Mouse (Mus musculus) liver, adult 2 months (tissue): ENCODE results near the gene Vmn1r215. TPM values are rescaled to one million over a fixed set of nuclear protein-coding genes. Genes with fewer than 3 reads are reported as not detected.

Source experiments
- DNase-seq: peaks from one replicate; pipeline ENCODE4 v3.0.0-alpha.2; 2011; ENCODE audit warnings: low read depth, low spot score; ENCODE audit errors: extremely low read depth
- H3K27ac ChIP-seq: fragments of 200-500 bp; replicated peaks from 2 replicates; pipeline ENCODE4 v1.5.1; 2012; ENCODE audit warnings: low read depth, mild to moderate bottlenecking, control low read depth, inconsistent platforms, low read length; ENCODE audit not compliant: insufficient read depth
- H3K27me3 ChIP-seq: fragments of 200-500 bp; 2 replicates; pipeline ENCODE4 v1.6.1; 2012; ENCODE audit warnings: mild to moderate bottlenecking, moderate library complexity, low read length, inconsistent platforms; ENCODE audit not compliant: control insufficient read depth, insufficient read depth
- H3K36me3 ChIP-seq: fragments of 200-500 bp; 2 replicates; pipeline ENCODE4 v1.6.1; 2012; ENCODE audit warnings: low read length, inconsistent platforms; ENCODE audit not compliant: control insufficient read depth, insufficient read depth
- H3K4me1 ChIP-seq: fragments of 200-500 bp; 2 replicates; pipeline ENCODE4 v1.6.1; 2011; ENCODE audit warnings: low read length; ENCODE audit not compliant: control insufficient read depth, insufficient read depth
- H3K4me3 ChIP-seq: fragments of 200-500 bp; 2 replicates; pipeline ENCODE4 v1.5.1; 2011; ENCODE audit warnings: low read depth, mild to moderate bottlenecking, control low read depth, low read length, moderate library complexity; ENCODE audit not compliant: insufficient read depth
- H3K79me2 ChIP-seq: fragments of 200-500 bp; 2 replicates; pipeline ENCODE4 v1.6.1; 2012; ENCODE audit warnings: inconsistent platforms, mild to moderate bottlenecking, low read length, moderate library complexity; ENCODE audit not compliant: control insufficient read depth, insufficient read depth
- H3K9ac ChIP-seq: fragments of 200-500 bp; 2 replicates; pipeline ENCODE4 v1.6.1; 2012; ENCODE audit warnings: low read depth, mild to moderate bottlenecking, control low read depth, inconsistent platforms, low read length
- CTCF ChIP-seq: fragments of 200-500 bp; IDR thresholded peaks from 2 replicates; pipeline ENCODE4 v1.5.1; 2011; ENCODE audit warnings: low read depth, low read length, control low read depth
- POLR2A ChIP-seq: fragments of 200-500 bp; IDR thresholded peaks from 2 replicates; pipeline ENCODE4 v1.6.1; 2011; ENCODE audit warnings: low read length, control low read depth; ENCODE audit not compliant: insufficient read depth; ENCODE audit errors: extremely low read depth
- WGBS: fragments of 180-500 bp; shearing (Covaris S2); methylation state at CpG from one replicate; pipeline ENCODE4 v1.1.7; 2018; 5-methylcytosine and 5-hydroxymethylcytosine counted together
- polyA plus RNA-seq: library from polyadenylated mRNA; depleted of rRNA; stranded (reverse); fragments of >200 nt; gene quantifications from 2 replicates; pipeline ENCODE4 v1.2.3, GENCODE M21; 2012; rRNA removed
- total RNA-seq: library from RNA; depleted of rRNA; stranded (reverse); fragments of >200 nt; gene quantifications from 2 replicates; pipeline ENCODE4 v1.2.3, GENCODE M21; 2014; rRNA removed

Vmn1r215 gene
- total RNA-seq (not detected in 2 replicates), polyA plus RNA-seq (not detected in 2 replicates)

DNA sequence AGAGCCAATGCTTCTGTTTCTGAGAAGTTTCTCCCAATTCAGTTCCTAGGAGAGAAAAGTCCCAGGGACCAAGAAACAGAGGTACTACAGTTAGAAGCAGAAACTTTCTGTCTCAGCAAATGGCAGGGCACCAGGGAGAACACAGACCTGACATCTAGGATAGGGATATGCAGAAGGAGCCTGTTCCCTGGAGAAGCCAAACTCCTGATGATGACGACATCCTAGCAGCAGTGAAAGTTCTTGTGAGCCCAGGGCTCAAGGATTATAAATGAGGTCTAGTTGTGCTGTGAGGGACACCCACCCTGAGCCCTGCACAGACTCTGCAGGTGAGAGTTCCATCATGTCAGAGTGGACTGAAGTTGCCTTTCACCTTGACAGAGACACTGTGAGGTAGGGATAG, at the start of gene Vmn1r215:
TSS of gene Vmn1r215 (plus strand) at position 301 of the 400 bp plus-strand sequence.
- no peak within 1 kb of the TSS for H3K4me3 ChIP-seq
- H3K4me1 ChIP-seq = no peaks in the 10 kb centered on the region
- no peaks in the 10 kb centered on the region for H3K27me3 ChIP-seq
- WGBS = 54% methylated on average over 1 of the region's 1 CpGs
- H3K27ac ChIP-seq = no peak within 1 kb of the TSS
- H3K79me2 ChIP-seq = no peaks in the 10 kb centered on the region
- no peaks in the 10 kb centered on the region for H3K36me3 ChIP-seq
- no peak for DNase-seq
- no peak within 1 kb of the TSS for H3K9ac ChIP-seq
- no peak for TF ChIP-seq POLR2A
- TF ChIP-seq CTCF = no peak

DNA sequence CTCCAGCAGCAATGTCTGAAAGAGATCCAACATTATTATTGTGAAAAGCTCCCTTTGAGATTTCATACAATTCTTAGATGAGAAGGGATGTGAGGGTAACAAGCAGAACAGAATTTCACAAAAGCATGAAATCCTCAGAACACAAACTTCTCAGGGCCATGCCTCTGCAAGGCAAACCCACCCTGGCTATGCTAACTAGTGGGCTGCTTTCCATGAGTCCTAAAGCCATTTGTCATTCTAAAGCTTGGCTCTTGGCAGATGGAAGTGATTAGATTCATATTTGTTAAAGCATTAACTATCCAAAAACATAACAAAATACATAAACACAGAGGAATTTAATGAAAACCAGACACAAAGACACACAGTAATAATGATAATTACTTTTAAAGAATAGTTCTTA, 49.7 kb upstream of the Vmn1r215 start:
- H3K27ac ChIP-seq = no peak overlapping the region
- no peaks in the 10 kb centered on the region for H3K27me3 ChIP-seq
- DNase-seq = no peak
- H3K4me1 ChIP-seq = no peaks in the 10 kb centered on the region
- TF ChIP-seq POLR2A (no peak), CTCF (no peak)
- H3K36me3 ChIP-seq = no peaks in the 10 kb centered on the region
- no peak overlapping the region for H3K9ac ChIP-seq
- H3K4me3 ChIP-seq = no peak overlapping the region
- H3K79me2 ChIP-seq = no peaks in the 10 kb centered on the region

- no peaks in the 10 kb centered on the region for H3K27me3 ChIP-seq
- no peaks in the 10 kb centered on the region for H3K4me1 ChIP-seq
- no peaks in the 10 kb centered on the region for H3K79me2 ChIP-seq
- H3K27ac ChIP-seq = no peak overlapping the region
- H3K4me3 ChIP-seq = no peak overlapping the region
- DNase-seq = no peak
- TF ChIP-seq POLR2A = no peak
- TF ChIP-seq CTCF = no peak
- H3K36me3 ChIP-seq = no peaks in the 10 kb centered on the region
- no peak overlapping the region for H3K9ac ChIP-seq
Observed at GRCm38 (mm10) chr13:23024812-23025211, 43.0 kb upstream of the Vmn1r215 start.

DNA sequence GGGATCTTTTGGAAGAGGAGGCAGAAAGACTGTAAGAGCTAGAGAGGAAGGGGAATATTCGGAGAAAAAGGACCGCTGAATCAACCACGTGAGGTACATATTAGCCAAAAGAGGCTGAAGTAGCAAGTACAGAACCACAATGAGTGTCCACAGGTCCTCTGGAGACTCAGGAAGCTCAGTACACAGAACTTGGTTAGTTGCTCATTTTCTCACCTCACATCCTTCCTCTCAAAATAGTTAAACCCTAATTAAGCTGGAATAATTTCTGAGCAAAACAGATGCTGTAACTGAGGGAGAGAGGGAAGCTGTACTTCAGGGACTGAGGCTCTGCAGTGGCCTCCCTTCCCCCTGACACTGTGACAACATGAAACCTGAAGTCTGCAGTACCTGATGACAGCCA, 37.7 kb upstream of the Vmn1r215 start, which contains the start of gene Vmn1r214:
TSS of gene Vmn1r214 (plus strand) at position 301 of the 400 bp plus-strand sequence.
- Histone ChIP-seq H3K9ac (no peak within 1 kb of the TSS), H3K79me2 (no peaks in the 10 kb centered on the region), H3K36me3 (no peaks in the 10 kb centered on the region), H3K4me1 (no peaks in the 10 kb centered on the region), H3K4me3 (no peak within 1 kb of the TSS), H3K27me3 (no peaks in the 10 kb centered on the region), H3K27ac (no peak within 1 kb of the TSS)
- 78% methylated on average over 3 of the region's 3 CpGs for WGBS
- DNase-seq = no peak
- TF ChIP-seq CTCF = no peak
- no peak for TF ChIP-seq POLR2A

DNA sequence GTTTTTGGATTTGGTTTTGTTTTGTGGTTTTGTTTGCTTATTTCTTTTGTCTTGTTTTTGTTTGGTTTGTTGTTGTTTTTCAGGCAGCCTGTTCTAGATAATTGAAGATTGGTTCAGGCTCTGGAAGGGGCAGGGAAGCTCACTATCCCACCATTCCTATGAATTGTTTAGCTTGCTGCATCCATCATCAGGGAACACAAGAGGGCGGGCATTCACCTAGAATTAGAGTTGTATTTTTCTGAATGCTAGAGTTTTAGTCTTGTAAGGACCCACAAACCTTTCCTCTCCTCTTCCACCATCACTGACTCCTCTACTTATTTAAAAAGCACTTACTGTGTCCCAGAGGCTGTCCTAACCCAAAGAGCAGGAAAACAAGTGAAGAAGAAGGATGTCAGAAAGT, 10.0 kb upstream of the Vmn1r215 start:
- no peaks in the 10 kb centered on the region for H3K4me1 ChIP-seq
- H3K36me3 ChIP-seq = no peaks in the 10 kb centered on the region
- WGBS = 59% methylated on average over 1 of the region's 1 CpGs
- DNase-seq = no peak
- no peak overlapping the region for H3K9ac ChIP-seq
- H3K4me3 ChIP-seq = no peak overlapping the region
- no peaks in the 10 kb centered on the region for H3K27me3 ChIP-seq
- H3K79me2 ChIP-seq = no peaks in the 10 kb centered on the region
- TF ChIP-seq CTCF (no peak), POLR2A (no peak)
- no peak overlapping the region for H3K27ac ChIP-seq

- H3K27me3 ChIP-seq = no peaks in the 10 kb centered on the region
- H3K27ac ChIP-seq = no peak overlapping the region
- no peaks in the 10 kb centered on the region for H3K4me1 ChIP-seq
- no peak for TF ChIP-seq POLR2A
- TF ChIP-seq CTCF = no peak
- H3K4me3 ChIP-seq = no peak overlapping the region
- WGBS = 77% methylated on average over 2 of the region's 2 CpGs
- H3K36me3 ChIP-seq = no peaks in the 10 kb centered on the region
- H3K79me2 ChIP-seq = no peaks in the 10 kb centered on the region
- no peak overlapping the region for H3K9ac ChIP-seq
- DNase-seq = no peak
Observed at GRCm38 (mm10) chr13:23069312-23069711, 1.5 kb downstream of the Vmn1r215 start.
